Mouse (Mus musculus) cerebellum, adult 2 months (tissue): ENCODE measurements around the gene Klhl20.

ENCODE experiments used
- CTCF ChIP-seq: fragments of 200-500 bp; IDR thresholded peaks from 2 replicates; pipeline ENCODE4 v1.5.1; 2011; ENCODE audit warnings: low read depth, mild to moderate bottlenecking, control low read depth, low read length, moderate library complexity, borderline replicate concordance; ENCODE audit not compliant: insufficient read depth
- POLR2A ChIP-seq: fragments of 200-500 bp; IDR thresholded peaks from 2 replicates; pipeline ENCODE4 v1.6.1; 2011; ENCODE audit warnings: low read length, control low read depth, borderline replicate concordance; ENCODE audit not compliant: insufficient read depth

DNA sequence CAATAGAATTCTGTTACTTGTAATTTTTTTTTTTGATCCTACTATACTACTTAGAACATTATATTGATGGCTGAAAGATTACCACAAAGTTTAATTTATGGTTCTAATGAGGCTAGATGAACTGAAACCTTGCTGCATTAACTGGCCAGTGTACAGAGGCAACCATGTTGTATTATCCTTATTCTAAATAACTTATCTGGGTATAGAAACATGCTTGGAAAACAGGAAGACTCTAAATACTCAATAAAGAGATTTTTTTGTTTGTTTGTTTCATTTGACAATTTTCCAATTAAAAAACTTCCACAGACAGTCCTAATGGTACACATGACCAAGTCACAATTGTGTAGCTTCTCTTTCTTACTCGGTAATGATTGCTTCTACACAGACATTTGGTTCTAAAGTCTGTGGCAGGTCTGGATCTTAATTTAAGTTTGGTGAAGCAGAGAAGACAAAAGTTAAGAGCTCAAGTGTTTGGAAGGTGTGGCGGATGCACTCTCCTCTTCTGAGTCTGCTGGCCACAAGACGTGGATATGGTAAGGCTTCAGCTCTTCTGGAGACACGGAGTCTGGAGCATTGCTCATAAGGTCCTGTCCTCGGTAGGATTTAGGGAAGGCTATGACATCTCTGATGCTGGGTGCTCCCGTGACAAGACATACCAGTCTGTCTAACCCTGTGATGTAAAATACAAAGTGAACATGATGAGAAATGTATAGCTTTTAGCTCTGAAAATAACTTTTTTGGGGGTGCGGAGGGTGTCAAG is 89.9 kb downstream of the Klhl20 start:
- TF ChIP-seq POLR2A (no peak), CTCF (no peak)
